Mouse (Mus musculus): ENCODE results near the gene Dscam.

Dscam gene

GRCm38 (mm10) chr16:97170513-97171081, at the start of gene Dscam:
Gene Dscam, minus strand, starts transcription at chr16:97170752.
- DNase-seq (ENCODE audit: low spot score in 2 of 2) = no peak

DNA sequence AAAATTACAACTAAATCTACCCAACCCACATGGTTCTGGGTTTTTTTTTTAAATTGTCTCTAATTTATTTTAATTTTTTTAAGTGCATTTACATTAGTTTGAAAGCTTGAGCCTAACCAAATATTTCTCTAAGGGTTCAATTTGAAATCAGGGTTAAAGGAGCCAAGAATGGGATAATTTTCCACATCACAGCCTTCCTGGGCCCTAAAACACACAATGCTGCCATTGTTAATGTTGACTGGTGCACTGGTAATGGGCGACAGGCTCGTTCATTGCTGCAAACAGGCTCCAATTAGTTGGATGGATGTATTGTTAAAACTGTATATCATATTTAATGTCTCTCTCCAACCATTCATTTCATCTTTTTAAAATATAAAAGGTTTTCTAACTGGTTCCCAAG, 48.8 kb upstream of the Dscam start:
- no peak for DNase-seq (ENCODE audit: low spot score in 2 of 2)

DNA sequence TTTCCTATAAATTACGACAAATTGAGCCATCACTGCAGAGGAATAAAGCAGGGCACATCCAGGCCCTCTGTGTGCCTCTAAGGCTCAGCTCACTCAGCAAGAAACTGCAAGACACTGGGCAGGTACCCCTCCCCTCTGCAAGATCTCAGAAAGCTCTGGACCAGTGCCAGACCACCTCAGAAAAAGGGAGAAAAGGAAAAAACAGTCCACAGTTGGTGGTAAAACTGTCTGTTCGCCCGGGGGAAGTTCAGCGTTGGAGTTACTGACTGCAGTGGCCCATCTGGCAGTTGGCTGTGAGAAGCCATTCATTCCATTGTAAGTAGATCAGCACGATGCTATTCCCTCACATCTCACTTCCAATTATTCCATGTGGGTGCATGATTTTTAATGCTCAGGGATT, 39.4 kb upstream of the Dscam start:
- DNase-seq (ENCODE audit: low spot score in 2 of 2) = no peak

DNA sequence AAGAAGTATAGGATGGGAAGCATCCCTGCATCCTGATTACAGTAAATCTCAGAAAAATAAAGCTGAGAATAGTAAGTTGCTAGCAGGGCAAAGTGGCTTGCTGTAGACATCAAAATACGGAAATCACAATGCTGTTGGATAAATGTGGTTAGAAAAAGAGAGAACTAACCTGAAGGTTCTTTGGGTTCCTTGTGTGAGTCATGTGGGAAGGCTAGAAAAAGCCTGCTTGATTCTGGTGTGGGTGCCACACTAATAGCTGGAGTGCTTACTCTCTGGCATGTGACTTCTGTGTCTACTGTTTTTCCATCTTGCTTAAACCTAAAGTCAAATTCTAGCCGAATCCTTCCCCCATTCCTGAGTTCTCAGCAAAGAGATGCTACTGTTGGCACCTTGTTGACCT, 37.7 kb upstream of the Dscam start:
- no peak for DNase-seq (ENCODE audit: low spot score in 2 of 2)

DNA sequence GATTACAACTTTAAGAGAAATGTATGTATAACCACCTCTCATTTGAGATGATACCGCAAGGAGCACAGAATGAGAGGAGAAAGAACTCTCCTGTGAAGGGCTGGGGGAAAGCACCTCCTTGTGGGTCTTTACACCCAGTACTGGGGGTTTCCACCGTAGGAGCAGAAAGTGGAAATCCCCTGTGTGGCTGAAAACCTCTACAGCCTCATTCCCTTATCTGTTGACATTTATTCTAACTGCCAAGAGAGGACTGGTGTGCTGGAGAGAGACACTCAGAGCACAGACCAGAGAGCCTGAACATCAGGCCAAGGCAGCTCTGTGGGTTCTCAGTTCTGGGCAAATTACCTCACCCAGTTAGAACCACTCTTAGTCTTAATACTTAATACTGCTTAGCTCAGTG, 33.5 kb upstream of the Dscam start:
- DNase-seq (ENCODE audit: low spot score in 2 of 2) = peak in 1 of 2 experiments; percentile 19

DNA sequence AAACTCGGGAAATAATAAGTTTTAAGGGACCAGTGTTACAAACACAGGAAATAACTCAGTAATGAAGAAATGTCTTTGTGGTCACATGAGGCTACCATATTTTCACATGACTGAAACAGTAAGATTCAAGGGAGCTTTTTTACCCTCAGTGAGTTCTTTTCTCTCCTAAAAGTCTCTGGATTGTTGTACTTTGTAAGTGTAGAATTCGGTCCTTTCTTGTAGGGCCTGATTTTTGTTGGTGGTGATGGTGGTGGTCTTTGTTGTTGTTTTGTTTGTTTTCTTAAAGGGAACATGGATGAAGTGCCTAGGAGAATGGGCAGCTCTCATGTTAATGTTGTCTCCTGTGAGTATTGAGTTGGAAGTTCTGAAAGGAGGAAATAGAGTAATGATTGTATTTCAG, 33.0 kb upstream of the Dscam start:
- no peak for DNase-seq (ENCODE audit: low spot score in 2 of 2)

GRCm38 (mm10) chr16:97194630-97195029, 24.1 kb upstream of the Dscam start:
- no peak for DNase-seq (ENCODE audit: low spot score in 2 of 2)

DNA sequence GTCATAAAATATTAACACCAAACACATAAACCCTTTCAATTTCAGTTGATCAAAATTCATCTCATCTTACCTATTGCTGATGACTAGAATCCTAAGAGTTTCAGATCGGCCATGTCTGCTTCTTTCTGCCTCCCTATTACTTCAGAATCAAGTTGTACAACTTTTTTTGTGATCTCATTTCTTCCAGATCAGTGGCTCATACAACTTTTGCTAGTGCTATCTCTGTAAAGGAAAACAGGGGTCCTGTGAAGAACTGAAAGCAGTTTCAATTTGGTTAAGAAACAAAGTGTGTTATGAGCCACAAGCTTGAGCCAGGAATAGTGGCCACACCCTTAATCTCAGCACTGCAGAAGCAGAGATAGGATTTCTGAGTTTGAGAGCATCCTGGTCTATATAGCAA, 23.6 kb upstream of the Dscam start:
- no peak for DNase-seq (ENCODE audit: low spot score in 2 of 2)

DNA sequence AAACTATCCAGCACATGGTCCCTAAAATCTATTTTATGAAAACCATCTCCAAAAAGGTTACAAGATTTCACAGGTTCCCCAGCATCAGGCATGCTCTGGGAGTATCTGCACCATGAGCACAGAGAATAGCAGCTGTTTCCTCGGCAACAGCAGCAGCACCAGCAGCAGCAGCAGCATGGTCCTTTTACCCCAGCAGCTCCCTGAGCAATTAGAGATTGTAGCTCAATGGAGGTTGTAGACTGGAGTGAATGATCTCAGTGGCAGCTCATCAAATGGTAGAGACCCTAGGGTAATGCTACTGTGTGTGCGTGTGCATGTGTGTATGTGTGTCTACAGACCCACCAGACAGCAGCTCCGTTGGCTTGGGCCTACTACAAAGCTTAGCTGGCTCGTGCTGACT, 21.7 kb upstream of the Dscam start:
- DNase-seq (ENCODE audit: low spot score in 2 of 2) = no peak

DNA sequence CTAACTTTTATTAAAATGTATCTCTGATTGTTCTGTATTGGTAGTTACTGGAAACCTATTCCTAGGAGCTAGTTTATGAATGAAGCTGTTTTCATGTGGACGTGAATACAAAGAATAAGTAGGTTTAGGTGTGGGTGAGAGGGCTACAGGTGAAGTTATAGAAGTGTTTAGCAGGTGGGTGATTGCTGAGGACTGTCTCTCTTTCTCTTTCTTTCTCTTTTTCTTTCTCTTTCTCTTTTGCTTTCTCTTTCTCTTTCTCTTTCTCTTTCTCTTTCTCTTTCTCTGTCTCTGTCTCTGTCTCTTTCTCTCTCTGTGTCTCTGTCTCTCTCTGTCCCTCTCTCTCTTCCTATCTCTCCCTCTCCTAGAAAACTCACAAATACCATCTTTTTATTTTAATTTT, 20.1 kb upstream of the Dscam start:
- DNase-seq (ENCODE audit: low spot score in 2 of 2) = no peak

GRCm38 (mm10) chr16:97171500-97171899, 948 bp upstream of the Dscam start:
- DNase-seq (ENCODE audit: low spot score in 2 of 2) = no peak

DNA sequence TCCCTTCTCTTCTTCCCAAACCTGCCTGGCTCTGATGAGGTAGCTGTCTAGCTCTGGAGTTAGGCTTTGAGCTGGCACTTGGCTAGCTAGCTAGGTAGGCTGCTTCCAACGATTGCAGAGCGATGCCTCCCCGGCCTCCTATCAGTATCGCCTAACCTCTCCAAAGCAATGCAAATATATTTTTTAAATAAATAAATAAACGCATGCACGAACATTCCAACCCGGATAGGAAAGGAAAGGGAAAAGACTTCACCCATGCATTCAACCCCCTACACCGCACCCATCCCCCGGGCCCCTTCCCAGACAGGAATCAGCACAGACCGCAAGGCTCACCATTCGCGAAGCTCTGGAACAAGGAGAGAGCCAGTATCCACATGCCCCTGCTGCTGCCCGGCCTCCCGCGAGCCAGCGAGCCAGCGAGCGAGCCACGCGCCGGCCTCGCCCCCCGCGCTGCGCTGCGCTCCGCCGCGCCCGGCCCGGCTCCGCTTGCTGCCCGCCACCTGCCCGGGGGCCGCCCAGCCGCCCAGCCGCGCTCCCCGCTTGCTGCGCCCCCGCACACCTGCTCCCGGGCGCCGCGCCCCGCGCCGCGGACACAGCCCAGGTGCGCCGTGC, 545 bp downstream of the Dscam start:
- no peak for DNase-seq (ENCODE audit: low spot score in 2 of 2)

DNA sequence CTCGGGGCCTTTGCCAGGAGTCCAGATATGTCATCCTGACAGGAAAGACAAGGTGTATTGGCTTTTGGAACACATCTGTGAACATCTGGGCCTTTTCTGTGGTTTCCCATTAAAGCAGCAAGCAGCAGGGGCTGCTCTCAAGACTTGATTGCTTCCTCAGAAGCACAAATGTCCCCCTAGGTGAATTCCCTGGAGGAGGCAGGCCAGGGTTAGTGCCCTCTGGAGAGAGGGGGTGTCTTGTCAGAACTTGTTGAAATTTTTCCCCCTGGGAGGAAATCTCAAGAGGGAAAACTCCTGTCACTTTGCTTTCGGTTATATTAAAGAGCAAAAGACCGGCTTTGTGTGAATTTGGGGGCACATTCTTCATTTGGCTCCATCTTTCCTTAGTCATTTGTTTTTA, 1.9 kb downstream of the Dscam start:
- no peak for DNase-seq (ENCODE audit: low spot score in 2 of 2)

DNA sequence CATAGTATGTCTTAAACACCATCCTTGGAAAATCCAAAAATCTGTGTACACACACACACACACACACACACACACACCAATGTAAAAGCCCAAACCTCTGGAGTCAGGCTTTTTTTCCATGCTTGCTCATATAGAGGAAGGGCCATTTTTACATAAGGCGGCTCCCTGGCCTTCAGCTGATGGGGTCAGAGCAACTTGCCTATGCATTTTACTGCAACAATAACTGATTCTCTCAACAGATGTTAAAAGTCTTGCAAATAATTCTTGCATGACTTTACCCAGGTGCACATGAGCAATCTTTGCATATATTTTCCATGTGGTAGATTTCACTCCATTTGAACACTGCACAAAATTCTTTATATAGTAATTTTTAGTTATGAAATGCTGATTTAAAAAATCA, 2.5 kb downstream of the Dscam start:
- DNase-seq (ENCODE audit: low spot score in 2 of 2) = no peak

- no peak for DNase-seq (ENCODE audit: low spot score in 2 of 2)
Observed at GRCm38 (mm10) chr16:97166166-97166565, 4.4 kb downstream of the Dscam start.

DNA sequence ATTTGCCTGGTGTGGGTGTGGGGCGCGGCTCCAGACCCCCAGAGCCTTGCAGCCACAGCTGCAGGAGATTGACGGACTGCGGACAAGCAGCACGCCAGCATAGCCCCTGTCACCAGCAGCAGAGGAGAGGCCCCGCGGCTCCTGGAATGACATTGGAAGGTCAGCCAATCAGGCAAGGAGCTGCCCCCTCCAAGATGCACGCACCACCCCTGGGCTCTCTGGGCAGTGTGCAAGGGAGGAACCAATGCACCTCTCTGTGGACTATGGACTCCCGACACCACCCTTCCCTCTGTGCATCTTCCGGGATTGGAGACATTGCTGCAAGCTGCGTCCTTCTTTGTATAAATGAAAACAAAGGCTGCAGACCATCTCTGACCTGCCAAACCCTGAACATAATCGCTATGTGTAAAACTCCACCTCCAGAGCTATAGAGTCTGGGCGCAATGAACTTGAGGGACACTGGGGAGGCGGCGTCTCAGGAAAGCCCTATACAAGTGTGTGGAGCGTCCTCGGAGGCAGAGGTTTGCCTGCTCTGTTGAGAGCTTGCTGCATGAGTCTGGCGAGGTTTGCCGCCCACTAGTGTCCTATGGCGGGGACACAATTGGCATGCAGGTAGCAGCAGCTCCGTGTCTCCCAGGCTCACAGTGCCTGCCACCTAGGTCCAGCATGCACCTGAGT, 5.0 kb downstream of the Dscam start:
- DNase-seq (ENCODE audit: low spot score in 2 of 2) = no peak

- DNase-seq (ENCODE audit: low spot score in 2 of 2) = no peak
Observed at GRCm38 (mm10) chr16:97158279-97158678, 12.3 kb downstream of the Dscam start.

- DNase-seq (ENCODE audit: low spot score in 2 of 2) = no peak
Observed at GRCm38 (mm10) chr16:97144544-97145194, 25.9 kb downstream of the Dscam start.

DNA sequence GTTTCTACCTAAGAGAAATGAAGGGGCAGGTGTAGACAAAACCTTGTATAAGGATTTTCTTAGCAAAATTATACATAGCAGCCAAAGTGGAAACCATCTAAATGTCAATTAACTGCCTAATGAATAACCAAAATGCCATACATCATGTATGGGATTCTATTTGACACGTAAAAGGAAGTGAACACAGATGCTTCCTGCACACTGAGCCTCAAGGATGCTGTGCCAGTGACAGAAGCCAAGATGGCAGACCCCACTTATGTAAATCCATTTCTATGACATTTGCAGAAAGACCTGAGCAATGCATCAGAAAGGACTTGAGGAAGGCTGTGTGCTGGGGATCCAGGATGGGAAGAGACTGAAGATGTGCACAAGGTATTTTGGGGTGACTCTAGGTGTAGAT, 28.6 kb downstream of the Dscam start:
- no peak for DNase-seq (ENCODE audit: low spot score in 2 of 2)

- DNase-seq (ENCODE audit: low spot score in 2 of 2) = no peak
Observed at GRCm38 (mm10) chr16:97135003-97135827, 35.3 kb downstream of the Dscam start.

DNA sequence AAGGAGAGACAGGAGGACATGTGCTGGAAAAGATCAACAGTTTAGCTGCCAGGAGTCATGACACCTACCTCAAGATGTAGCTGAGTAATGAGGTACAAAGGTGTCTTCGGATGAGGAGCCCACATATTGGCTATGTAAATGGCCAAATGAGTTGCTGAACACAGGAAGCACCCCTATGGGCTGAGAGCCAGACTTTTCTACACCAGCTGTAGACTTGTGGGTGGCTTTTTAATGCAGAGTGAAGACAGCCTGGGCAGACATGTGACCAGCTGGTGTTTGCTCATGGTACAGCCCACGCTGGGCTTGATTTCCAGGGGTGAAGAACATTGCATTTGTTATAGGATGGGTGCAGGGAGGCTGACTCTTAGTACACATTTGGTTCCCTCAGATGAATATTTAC, 43.3 kb downstream of the Dscam start:
- DNase-seq (ENCODE audit: low spot score in 2 of 2) = no peak

DNA sequence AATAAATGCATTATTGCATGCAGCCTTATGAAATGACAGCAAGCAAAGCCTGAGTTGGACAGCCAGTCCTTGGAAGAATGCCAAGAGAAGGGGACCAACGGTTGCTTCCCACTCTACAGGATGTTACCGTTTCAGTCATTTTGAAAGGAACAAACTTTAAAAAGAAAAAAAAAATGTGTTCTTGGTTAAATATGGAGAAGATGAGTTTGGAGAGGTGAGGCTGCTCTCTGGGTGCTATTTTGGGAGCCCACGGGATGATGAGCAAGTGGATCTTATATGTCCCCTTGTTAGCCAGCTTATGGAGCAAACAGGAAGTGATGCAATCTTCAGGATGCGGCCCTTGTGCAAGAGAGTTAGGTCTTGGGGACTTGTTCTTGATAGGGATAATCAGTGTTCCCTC, 60.5 kb downstream of the Dscam start:
- no peak for DNase-seq (ENCODE audit: low spot score in 2 of 2)
